Mouse (Mus musculus) macrophage (primary cell): ENCODE measurements around the gene Slc34a2. TPM values are rescaled to one million over a fixed set of nuclear protein-coding genes. Genes with fewer than 3 reads are reported as not detected.

Experiments used
- H3K27ac ChIP-seq: fragments of 350-480 bp; formaldehyde crosslinking; 2 replicates; pipeline ENCODE4 v1.9.0; 2021
- H3K36me3 ChIP-seq: fragments of 350-480 bp; formaldehyde crosslinking; 2 replicates; pipeline ENCODE4 v1.9.0; 2021; ENCODE audit errors: inconsistent target
- H3K4me3 ChIP-seq: fragments of 350-480 bp; formaldehyde crosslinking; 2 replicates; pipeline ENCODE4 v1.9.0; 2021; ENCODE audit errors: inconsistent target
- H3K79me2 ChIP-seq: fragments of 350-480 bp; formaldehyde crosslinking; 2 replicates; pipeline ENCODE4 v1.9.0; 2021; ENCODE audit errors: inconsistent target
- WGBS: methylation state at CpG from one replicate; pipeline ENCODE4 v1.1.7; 2026; ENCODE audit warnings: inconsistent platforms; ENCODE audit not compliant: missing documents; 5-methylcytosine and 5-hydroxymethylcytosine counted together
- polyA plus RNA-seq: library from polyadenylated mRNA; stranded (reverse); fragments of 250-400 nt; gene quantifications from 3 replicates; pipeline ENCODE4 v1.2.4, GENCODE M21; 2018; ENCODE audit warnings: inconsistent platforms
- total RNA-seq, 78 experiments: library from RNA; depleted of rRNA; stranded (reverse); fragments of 250-400 nt; gene quantifications; 1 replicate in 9 of 78; 2 replicates in 24 of 78; 3 replicates in 43 of 78; 4 replicates in 2 of 78; pipeline ENCODE4 v1.2.4; 2018; ENCODE audit warnings: inconsistent platforms in 56 of 78

The Slc34a2 gene
- total RNA-seq (2018; cell fraction: chromatin; rRNA removed), result not detected
- total RNA-seq (2018; cell fraction: cytosol; rRNA removed), result not detected
- total RNA-seq (2018; cell fraction: nucleus; rRNA removed), result not detected
- polyA plus RNA-seq, result not detected in 3 replicates

DNA sequence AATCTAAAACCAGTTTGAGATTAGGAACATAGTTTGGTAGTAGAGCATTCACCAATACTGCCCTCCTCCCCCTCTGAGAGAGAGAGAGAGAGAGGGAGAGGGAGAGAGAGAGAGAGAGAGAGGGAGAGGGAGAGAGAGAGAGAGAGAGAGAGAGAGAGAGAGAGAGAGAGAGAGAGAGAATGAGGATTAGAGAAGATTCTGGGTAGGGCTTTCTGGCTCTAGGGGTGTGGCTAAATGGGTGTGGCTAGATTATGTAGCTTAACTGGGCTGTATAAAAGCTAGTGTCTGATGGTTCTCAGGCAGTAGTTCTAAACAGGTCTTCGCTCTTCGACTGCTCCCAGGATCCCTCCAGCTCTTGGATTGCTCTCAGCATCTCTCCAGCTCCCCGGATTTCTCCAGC is at the start of gene Slc34a2:
Gene Slc34a2, plus strand, starts transcription at position 301 of the 400 bp plus-strand sequence.
- H3K79me2 ChIP-seq, result no peaks in the 10 kb centered on the region
- H3K27ac ChIP-seq, result no peak within 1 kb of the TSS
- H3K36me3 ChIP-seq, result no peaks in the 10 kb centered on the region
- H3K4me3 ChIP-seq, result no peak within 1 kb of the TSS
- 100% methylated on average over 2 of the region's 3 CpGs for WGBS

DNA sequence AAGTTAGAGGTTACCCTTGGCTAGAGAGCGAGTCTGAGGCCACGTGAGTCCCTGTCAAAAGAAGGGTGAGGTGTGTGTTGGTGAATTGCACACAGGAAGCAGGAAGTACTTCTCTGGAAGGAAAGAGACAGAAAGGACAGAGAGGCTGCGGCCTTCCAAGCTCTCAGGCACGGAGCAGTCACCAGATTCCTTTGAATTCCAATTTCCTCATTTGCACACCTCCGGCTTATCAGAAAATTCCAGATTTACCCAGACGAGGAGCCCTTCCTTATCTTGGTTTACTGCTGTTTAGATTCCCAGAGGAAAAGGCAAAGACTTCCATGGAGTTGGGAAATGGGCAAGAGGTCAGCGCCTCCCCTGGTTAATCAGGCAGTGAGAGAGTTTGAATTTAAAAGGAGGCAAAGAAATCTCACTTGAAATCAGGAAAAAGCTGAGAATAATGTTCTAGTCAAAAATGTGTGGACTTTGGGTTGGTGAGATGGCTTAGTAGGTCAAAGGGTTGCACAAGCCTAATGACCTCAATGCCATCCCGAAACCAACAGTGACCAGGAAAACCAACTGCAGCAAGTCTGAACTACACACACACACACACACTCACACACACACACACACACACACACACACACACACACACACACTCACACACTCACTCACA is 47.1 kb upstream of the Slc34a2 start:
- H3K4me3 ChIP-seq, result no peak overlapping the region
- H3K27ac ChIP-seq, result no peak overlapping the region
- WGBS, result 92% methylated on average over 8 of the region's 8 CpGs
- H3K36me3 ChIP-seq, result no peaks in the 10 kb centered on the region
- no peaks in the 10 kb centered on the region for H3K79me2 ChIP-seq

DNA sequence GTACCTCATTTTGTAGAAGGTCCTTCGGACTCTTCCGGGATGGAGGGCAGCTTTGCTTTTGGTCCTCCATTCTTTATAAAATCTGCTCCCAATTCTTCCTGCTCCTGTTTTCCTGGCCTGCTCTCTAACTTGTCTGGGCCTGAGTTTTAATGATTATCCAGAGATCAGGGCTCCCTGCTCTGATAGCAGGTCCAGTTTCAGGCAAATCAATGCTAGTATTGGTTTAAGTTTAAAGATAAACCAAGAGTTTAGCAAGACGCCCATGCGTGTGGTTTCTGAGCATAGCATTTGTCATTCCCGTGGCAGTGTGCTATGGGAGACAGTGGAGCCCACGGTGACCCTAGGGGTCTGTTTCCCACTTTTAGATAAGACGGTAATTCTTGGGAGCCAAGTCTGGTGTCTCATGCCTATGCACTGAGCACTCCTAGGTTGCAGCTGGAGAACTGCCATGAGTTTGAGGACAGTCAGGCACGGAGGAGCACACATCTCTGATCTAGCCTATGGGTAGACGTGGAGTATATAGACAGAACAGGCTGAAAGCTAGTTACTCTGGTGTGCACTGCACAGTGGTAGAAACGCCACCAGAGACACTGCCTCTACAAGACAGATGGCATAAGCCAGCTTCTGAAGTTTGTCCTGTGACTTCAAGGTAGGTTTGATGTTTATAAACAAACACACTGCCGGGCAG is 45.5 kb upstream of the Slc34a2 start:
- no peaks in the 10 kb centered on the region for H3K36me3 ChIP-seq
- no peaks in the 10 kb centered on the region for H3K79me2 ChIP-seq
- H3K4me3 ChIP-seq, result no peak overlapping the region
- H3K27ac ChIP-seq, result no peak overlapping the region
- WGBS, result 89% methylated on average over 11 of the region's 11 CpGs

DNA sequence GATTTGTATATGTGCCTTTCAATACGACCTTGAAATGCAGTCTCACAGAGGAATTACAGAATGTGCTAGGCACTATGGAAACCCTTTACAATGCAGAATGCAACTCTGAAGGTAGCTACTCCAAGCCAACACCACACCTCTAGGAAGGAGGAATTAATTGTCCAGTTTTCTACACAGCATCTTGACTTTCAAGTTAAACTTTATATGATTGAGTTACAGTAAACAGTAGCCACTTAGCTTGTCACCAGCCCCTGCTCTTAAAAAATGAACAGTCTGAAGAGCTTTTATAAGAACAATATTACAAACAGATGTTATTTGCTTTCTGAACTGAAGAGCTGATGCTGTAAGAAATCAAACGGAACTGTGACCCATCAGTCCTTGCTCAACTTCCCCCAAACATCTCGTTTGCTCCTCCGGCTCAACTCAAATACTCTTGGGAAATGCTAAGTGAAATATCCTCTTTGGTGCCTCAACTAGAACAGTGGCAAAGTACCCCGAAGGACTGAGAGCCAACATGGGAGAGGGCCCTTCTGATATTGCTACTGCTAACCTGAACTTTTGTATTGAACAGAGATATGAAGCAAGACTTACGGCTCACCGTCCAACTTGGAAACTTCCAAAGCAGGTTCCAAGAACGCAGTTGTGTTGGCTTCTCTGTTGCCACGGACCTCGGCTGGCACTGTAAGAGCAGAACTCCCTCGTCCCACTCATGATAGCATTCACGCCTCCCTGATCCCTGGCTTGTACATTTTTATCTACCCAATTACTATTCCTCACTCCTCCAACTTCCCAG is 44.2 kb upstream of the Slc34a2 start:
- WGBS, result 91% methylated on average over 12 of the region's 12 CpGs
- H3K36me3 ChIP-seq, result no peaks in the 10 kb centered on the region

DNA sequence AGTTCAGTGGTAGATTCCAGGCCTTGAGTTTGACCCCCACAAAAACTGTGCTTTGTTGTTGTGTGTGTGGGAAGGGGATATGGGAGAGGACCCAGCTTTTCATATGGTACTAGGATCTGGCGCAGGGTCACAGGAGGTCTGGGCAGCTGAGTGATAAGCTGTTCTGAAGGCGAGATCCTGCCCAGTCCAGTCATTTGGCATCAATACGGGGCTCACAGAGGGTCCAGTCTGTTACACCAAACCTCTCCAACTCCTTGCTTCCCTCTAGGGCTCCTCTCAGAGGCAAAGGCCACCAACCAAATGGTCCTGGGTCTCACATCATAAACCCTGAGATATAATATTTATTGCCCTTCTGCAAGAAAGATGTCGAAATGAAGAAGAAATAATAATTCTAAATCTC is 42.4 kb upstream of the Slc34a2 start:
- no peak overlapping the region for H3K27ac ChIP-seq
- H3K4me3 ChIP-seq, result no peak overlapping the region
- WGBS, result 87% methylated on average over 4 of the region's 4 CpGs
- no peaks in the 10 kb centered on the region for H3K79me2 ChIP-seq
- no peaks in the 10 kb centered on the region for H3K36me3 ChIP-seq

More for the DNA sequence above, 44.2 kb upstream of the Slc34a2 start:
- Histone ChIP-seq H3K79me2 (no peaks in the 10 kb centered on the region), H3K27ac (no peak overlapping the region), H3K4me3 (no peak overlapping the region)

DNA sequence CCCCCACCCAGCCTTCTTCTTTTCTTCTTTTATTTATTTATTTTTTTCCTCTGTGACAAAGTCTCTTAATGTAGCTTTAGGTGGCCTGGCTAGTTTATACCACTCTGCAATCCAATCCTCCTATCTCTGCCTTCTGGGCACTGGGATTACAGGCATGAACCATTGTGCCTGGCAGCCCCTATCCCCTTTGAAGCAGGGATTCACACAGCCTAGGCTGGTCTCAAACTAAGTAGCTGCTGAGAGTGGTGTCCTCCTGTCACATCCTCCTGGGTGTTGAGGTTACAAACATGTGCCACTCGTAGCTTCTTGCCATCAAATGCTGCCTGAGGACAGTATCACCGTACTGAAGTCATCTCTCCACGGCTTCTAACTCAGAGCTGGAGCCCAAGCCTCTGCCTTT is 41.7 kb upstream of the Slc34a2 start:
- no peak overlapping the region for H3K4me3 ChIP-seq
- no peak overlapping the region for H3K27ac ChIP-seq
- WGBS, result 84% methylated on average over 3 of the region's 3 CpGs
- no peaks in the 10 kb centered on the region for H3K36me3 ChIP-seq
- no peaks in the 10 kb centered on the region for H3K79me2 ChIP-seq

DNA sequence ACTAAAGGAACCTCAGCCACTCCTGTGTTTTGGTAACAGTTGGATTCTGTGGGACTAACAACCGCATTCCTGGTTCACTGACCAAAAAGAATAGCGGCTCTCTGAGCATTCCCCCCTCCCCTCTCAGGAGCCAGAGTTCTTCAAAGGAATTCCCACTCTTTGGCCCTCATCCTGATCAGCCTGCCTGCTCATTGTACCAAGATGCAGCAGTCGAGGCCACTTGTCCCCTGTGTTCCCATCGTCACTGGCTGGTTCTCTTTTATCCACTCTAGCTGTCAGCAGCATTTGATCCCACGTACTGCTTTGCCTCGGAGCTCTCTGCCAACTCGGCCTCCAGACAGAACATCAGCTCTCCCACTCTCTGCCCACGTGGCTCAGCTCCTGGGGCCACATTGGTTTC is 41.3 kb upstream of the Slc34a2 start:
- H3K79me2 ChIP-seq, result no peaks in the 10 kb centered on the region
- WGBS, result 86% methylated on average over 8 of the region's 8 CpGs
- H3K36me3 ChIP-seq, result no peaks in the 10 kb centered on the region
- H3K27ac ChIP-seq, result no peak overlapping the region
- no peak overlapping the region for H3K4me3 ChIP-seq

DNA sequence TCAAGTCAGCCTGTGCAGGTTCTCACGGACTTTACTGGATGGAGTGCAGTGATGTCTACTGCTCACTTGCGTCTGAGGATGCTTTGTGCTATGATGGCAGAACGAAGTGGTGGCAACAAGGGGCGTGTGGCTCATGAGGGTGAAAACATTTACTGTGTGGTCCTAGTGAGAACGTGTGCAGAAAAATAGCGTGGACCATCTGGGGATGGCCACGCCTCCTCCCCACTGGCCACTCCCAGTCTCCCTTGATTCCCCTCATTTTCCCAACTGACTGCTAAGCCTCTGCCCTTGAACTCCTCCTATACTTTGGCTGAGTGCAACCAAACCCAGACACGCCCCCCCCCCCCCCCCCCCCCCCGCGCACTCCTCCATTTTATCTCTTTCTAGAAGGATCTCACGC is 40.8 kb upstream of the Slc34a2 start:
- Histone ChIP-seq H3K27ac (no peak overlapping the region), H3K79me2 (no peaks in the 10 kb centered on the region), H3K36me3 (no peaks in the 10 kb centered on the region), H3K4me3 (no peak overlapping the region)
- WGBS, result 88% methylated on average over 8 of the region's 11 CpGs

DNA sequence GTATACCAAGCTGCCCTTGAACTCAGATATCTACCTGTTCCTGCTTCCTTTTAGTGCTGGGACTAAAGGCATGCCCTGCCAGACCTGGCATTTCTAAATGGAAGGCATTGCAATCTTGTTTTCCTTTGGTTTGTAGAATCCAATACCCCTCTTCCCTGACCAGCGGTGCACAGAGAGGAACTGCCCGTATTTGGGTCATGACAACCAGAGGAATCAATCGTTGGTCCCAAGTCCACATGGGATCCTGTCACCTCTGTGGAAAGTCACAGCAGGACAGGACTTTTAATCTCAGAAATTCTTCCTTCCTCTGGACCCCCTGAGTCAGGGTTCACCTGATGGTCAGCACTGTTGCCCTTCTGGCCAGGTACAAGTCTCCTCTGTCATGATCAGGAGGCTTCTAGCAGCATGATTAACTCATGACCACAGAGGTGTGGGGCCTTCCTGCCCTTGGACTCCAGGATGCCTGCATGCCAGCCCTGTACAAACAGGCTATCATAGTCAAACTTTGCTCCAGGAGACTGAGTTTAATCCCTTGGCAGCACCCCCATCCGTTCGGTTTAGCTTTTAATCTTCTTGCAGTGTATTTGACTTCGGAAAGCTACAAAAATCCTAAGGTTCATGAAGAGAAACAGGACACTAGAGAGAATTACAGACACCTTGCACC is 39.7 kb upstream of the Slc34a2 start:
- no peak overlapping the region for H3K4me3 ChIP-seq
- H3K79me2 ChIP-seq, result no peaks in the 10 kb centered on the region
- no peak overlapping the region for H3K27ac ChIP-seq
- no peaks in the 10 kb centered on the region for H3K36me3 ChIP-seq
- WGBS, result 90% methylated on average over 6 of the region's 6 CpGs

DNA sequence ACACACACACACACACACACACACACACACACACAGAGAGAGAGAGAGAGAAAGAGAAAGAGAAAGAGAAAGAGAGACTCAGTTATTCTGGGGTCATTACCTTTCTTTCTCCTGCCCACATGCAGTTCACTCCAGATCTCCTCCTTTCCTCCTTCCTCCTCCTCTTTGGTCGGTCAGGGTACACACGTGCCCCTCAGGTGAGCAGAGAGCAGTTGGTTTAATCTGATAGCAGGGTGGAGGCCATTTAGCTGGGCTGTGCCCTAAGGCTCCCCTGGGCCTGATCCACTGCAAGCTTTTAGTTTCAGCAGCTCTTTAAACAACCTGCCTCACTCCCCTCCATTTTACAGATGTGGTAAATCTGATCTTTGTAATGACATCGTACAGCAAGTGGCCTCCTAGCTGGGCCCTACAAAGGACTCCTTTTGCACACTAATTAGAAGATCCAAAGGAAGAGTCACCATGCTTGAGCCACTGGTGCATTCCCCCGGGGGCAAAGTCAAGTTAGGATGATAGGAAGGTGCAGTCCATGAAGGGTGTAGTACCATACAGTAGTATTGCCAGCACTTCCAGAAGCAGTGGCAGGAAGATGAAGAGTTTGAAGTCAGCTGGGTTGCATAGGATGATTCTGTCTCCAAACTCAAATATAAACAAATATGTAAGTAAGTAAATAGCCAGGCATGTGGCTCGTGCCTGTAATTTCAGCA is 37.6 kb upstream of the Slc34a2 start:
- WGBS, result 69% methylated on average over 5 of the region's 5 CpGs
- H3K36me3 ChIP-seq, result no peaks in the 10 kb centered on the region
- no peak overlapping the region for H3K4me3 ChIP-seq
- no peaks in the 10 kb centered on the region for H3K79me2 ChIP-seq
- no peak overlapping the region for H3K27ac ChIP-seq

DNA sequence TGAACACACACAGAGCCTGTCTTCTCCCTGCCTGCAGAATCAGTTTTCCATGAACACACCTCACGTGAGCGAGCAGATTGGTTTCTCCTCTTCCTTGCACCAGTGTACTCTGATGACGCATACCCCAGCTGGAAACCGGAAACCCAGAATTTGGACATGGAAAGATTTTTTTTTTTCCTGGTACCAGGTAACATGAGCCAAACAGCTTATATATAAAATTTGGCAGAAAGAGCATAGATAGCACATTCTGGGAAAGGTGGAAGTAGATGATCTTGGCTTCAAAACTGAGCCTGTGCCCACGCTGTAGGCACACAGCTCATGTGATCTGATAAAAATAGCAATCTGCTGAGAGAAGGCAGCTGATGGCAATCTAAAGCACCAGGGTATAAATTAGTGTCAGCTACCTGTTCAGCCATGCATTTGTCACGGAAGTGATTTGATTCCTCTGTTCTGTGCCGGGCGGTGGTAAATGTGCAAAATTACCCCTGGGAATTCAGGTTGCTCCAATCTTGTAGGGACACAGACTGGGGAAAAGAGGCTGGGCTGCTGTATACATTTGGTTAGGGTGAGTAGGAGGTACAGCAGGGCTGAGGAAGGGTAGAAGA is 35.2 kb upstream of the Slc34a2 start:
- Histone ChIP-seq H3K4me3 (no peak overlapping the region), H3K79me2 (no peaks in the 10 kb centered on the region), H3K27ac (no peak overlapping the region), H3K36me3 (no peaks in the 10 kb centered on the region)
- WGBS, result 88% methylated on average over 8 of the region's 8 CpGs

DNA sequence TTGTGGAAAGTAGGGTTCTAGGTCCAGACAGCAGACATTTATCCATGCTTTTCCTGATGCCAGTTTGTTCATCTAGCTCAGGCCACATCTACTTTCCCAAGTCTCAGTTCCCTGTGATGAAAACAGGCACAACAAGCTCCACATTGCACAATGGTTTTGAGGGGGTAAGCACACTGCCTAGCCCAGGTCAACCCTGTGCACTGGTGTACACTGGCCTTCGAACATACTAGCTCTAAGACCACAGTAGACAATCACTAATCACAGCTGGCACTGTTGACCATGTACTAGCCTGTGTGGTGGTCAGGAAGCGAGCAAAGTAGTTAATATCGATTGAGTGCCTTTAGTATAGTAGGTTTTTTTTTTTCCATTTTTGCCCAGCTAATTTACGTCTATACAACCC is 34.4 kb upstream of the Slc34a2 start:
- H3K4me3 ChIP-seq, result no peak overlapping the region
- no peaks in the 10 kb centered on the region for H3K36me3 ChIP-seq
- 88% methylated on average over 4 of the region's 4 CpGs for WGBS
- H3K27ac ChIP-seq, result no peak overlapping the region
- H3K79me2 ChIP-seq, result no peaks in the 10 kb centered on the region

DNA sequence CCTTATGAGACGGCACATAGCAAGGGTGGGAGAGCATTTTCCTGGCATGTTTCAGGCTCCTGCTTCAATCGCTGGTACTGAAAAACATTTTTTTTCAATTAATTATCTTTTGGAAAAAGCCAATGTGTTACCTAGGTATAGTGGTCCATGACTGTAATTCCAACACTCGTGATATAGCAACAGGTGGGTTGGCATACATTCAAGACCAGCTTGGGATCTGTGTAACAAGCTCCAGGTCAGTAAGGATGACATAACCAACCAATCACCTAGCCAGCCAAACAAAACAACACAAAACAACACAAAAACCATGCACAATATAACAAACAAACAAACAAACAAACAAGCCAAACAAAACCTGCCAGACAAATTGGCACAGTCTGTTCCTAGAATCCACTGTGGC is 33.9 kb upstream of the Slc34a2 start:
- Histone ChIP-seq H3K79me2 (no peaks in the 10 kb centered on the region), H3K27ac (no peak overlapping the region), H3K4me3 (no peak overlapping the region), H3K36me3 (no peaks in the 10 kb centered on the region)
- 86% methylated on average over 2 of the region's 3 CpGs for WGBS
